In genomic region chr8:109736819-109737218, GRCm38 (mm10) we compare ENCODE assay signal across 8 mouse cellular contexts. TPM values are rescaled to one million over a fixed set of nuclear protein-coding genes. Genes with fewer than 3 reads are reported as not detected.
DNase-seq lines count a peak whose midpoint lies in the region; ATAC-seq and TF ChIP-seq lines count a peak whose summit lies in the region.

No protein-coding gene starts in this region.

- H3K4me3 ChIP-seq in layer of hippocampus, adult 2 months = peak overlapping the region; percentile 67
- H3K4me3 ChIP-seq in hindbrain, embryonic 14.5 days (replicated peaks; ENCODE audit: low read length) = peak overlapping the region; percentile 99
- peak overlapping the region; percentile 98 for H3K4me3 ChIP-seq in midbrain, embryonic 12.5 days

- peaks cover 12% of the 10 kb centered on the region for H3K4me1 ChIP-seq in hindbrain, embryonic 14.5 days (replicated peaks; ENCODE audit: control insufficient read depth, insufficient read depth, low read length)
- H3K4me1 ChIP-seq in midbrain, embryonic 12.5 days = peaks cover 14% of the 10 kb centered on the region

- H3K27me3 ChIP-seq in hindbrain, embryonic 14.5 days (ENCODE audit: control insufficient read depth, insufficient read depth, low read length) = no peaks in the 10 kb centered on the region
- H3K27me3 ChIP-seq in midbrain, embryonic 12.5 days = no peaks in the 10 kb centered on the region

- WGBS in hindbrain, embryonic 14.5 days = 13% methylated on average over 8 of the region's 8 CpGs
- WGBS in midbrain, embryonic 12.5 days = 7% methylated on average over 8 of the region's 8 CpGs

- no peak for DNase-seq in layer of hippocampus, adult 2 months (ENCODE audit: low spot score in 2 of 2)
- no peak for DNase-seq in layer of hippocampus, adult 11-12 months (ENCODE audit: low spot score)
- no peak for DNase-seq in hindbrain, embryonic 14.5 days (ENCODE audit: low spot score)
- DNase-seq in layer of hippocampus, adult 9-10 months (ENCODE audit: low spot score) = no peak
- no peak for DNase-seq in kidney, postnatal 10 days
- DNase-seq in retina, postnatal 1 day = no peak

- no peaks in the 10 kb centered on the region for H3K9me3 ChIP-seq in hindbrain, embryonic 14.5 days (ENCODE audit: control insufficient read depth, low read length)
- no peaks in the 10 kb centered on the region for H3K9me3 ChIP-seq in midbrain, embryonic 12.5 days

- no peak for TF ChIP-seq CTCF in layer of hippocampus, adult 2 months (conservative IDR thresholded peaks at IDR 0.05)

- peak overlapping the region; percentile 67 for H3K4me2 ChIP-seq in hindbrain, embryonic 14.5 days (replicated peaks)
- H3K4me2 ChIP-seq in midbrain, embryonic 12.5 days (replicated peaks) = peak overlapping the region; percentile 96

- H3K27ac ChIP-seq in layer of hippocampus, adult 2 months = peak overlapping the region; percentile 93
- H3K27ac ChIP-seq in hindbrain, embryonic 14.5 days = peak overlapping the region; percentile 72; the same call in 1 of the 2 replicates
- H3K27ac ChIP-seq in midbrain, embryonic 12.5 days (replicated peaks) = 0 out of 2 replicates have a peak overlapping the region, but pooled peaks have one; percentile 35

- peaks cover 28% of the 10 kb centered on the region for H3K36me3 ChIP-seq in hindbrain, embryonic 14.5 days (replicated peaks; ENCODE audit: control insufficient read depth, insufficient read depth)
- peaks cover 30% of the 10 kb centered on the region for H3K36me3 ChIP-seq in midbrain, embryonic 12.5 days

- H3K9ac ChIP-seq in hindbrain, embryonic 14.5 days = peak overlapping the region; percentile 85
- H3K9ac ChIP-seq in midbrain, embryonic 12.5 days (replicated peaks) = peak overlapping the region; percentile 97

- ATAC-seq in common myeloid progenitor, adult 5-6 weeks (replicated peaks; ENCODE audit: low read depth, poor library complexity, severe bottlenecking) = peak; percentile 16
- no peak for ATAC-seq in hindbrain, embryonic 14.5 days (ENCODE audit: low FRiP score)
- ATAC-seq in midbrain, embryonic 12.5 days (ENCODE audit: low FRiP score, low read depth) = no peak

RNA-seq across cellular contexts. Expression of gene Atxn1l, which starts 0.7 kb away (rescaled TPM):
- total RNA-seq in layer of hippocampus, adult 2 months (2021) = 10 to 100 TPM; 40.1 to 44.5 TPM
- total RNA-seq in common myeloid progenitor, adult 5-6 weeks (2017) = 8.9 and 13.4 TPM in 2 replicates
- 4.6 TPM in 2 replicates for polyA plus RNA-seq in hindbrain, embryonic 14.5 days (2014; fragmentation: Nextera tagmentation; extraction: Ambion mirVana)
- 7.3 and 8.3 TPM in 2 replicates for polyA plus RNA-seq in midbrain, embryonic 12.5 days (2016; fragmentation: Nextera tagmentation; extraction: Ambion mirVana)

RNA-seq across cellular contexts. Expression of gene Zfp821, which starts 31.5 kb away (rescaled TPM):
- 10 to 100 TPM; 47.0 to 47.6 TPM for total RNA-seq in layer of hippocampus, adult 2 months (2021)
- total RNA-seq in common myeloid progenitor, adult 5-6 weeks (2017) = 4.3 and 7.5 TPM in 2 replicates
- 71.4 and 75.8 TPM in 2 replicates for polyA plus RNA-seq in hindbrain, embryonic 14.5 days (2014; fragmentation: Nextera tagmentation; extraction: Ambion mirVana)
- polyA plus RNA-seq in midbrain, embryonic 12.5 days (2016; fragmentation: Nextera tagmentation; extraction: Ambion mirVana) = 74.6 and 80.7 TPM in 2 replicates

RNA-seq across cellular contexts. Expression of gene Ap1g1, which starts 41.5 kb away (rescaled TPM):
- 10 to 100 TPM; 84.1 to 92.2 TPM for total RNA-seq in layer of hippocampus, adult 2 months (2021)
- 53.6 and 71.5 TPM in 2 replicates for total RNA-seq in common myeloid progenitor, adult 5-6 weeks (2017)
- 39.1 and 46.5 TPM in 2 replicates for polyA plus RNA-seq in hindbrain, embryonic 14.5 days (2014; fragmentation: Nextera tagmentation; extraction: Ambion mirVana)
- 67.1 and 72.4 TPM in 2 replicates for polyA plus RNA-seq in midbrain, embryonic 12.5 days (2016; fragmentation: Nextera tagmentation; extraction: Ambion mirVana)

RNA-seq across cellular contexts. Expression of gene Ist1, which starts 43.8 kb away (rescaled TPM):
- total RNA-seq in layer of hippocampus, adult 2 months (2021) = 10 to 100 TPM; 87.0 to 94.9 TPM
- total RNA-seq in common myeloid progenitor, adult 5-6 weeks (2017) = 63.5 and 85.4 TPM in 2 replicates
- polyA plus RNA-seq in hindbrain, embryonic 14.5 days (2014; fragmentation: Nextera tagmentation; extraction: Ambion mirVana) = 154 and 164 TPM in 2 replicates
- polyA plus RNA-seq in midbrain, embryonic 12.5 days (2016; fragmentation: Nextera tagmentation; extraction: Ambion mirVana) = 172 and 181 TPM in 2 replicates

Comparison
In these comparisons a context has a peak if more than half of its experiments do, and no peak if none do; other contexts are left out.
1. H3K27ac ChIP-seq: peak in every context shown above with its lines; median percentile 93 in layer of hippocampus, adult 2 months; 72 in hindbrain, embryonic 14.5 days; 35 in midbrain, embryonic 12.5 days.